Mouse (Mus musculus): ENCODE results near the gene Zc3h12d. TPM values are rescaled to one million over a fixed set of nuclear protein-coding genes. Genes with fewer than 3 reads are reported as not detected.

Zc3h12d gene
- polyA plus RNA-seq, 1 experiment from 2014 or later: not detected

- Histone ChIP-seq H3K4me3 (ENCODE audit: low read depth, low read length) (no peak overlapping the region), H3K36me3 (ENCODE audit: control insufficient read depth, insufficient read depth, low read length) (no peaks in the 10 kb centered on the region), H3K27ac (ENCODE audit: low read depth, low read length) (no peak overlapping the region), H3K4me2 (ENCODE audit: low read length) (no peak overlapping the region), H3K9ac (ENCODE audit: low read length) (no peak overlapping the region), H3K27me3 (replicated peaks; ENCODE audit: control insufficient read depth, insufficient read depth, low read length) (no peaks in the 10 kb centered on the region), H3K4me1 (ENCODE audit: control insufficient read depth, insufficient read depth, low read length) (no peaks in the 10 kb centered on the region), H3K9me3 (replicated peaks; ENCODE audit: control insufficient read depth, low read length) (no peaks in the 10 kb centered on the region)
- 74% methylated on average over 2 of the region's 2 CpGs for WGBS
- no peak for DNase-seq (ENCODE audit: low spot score)
- no peak for ATAC-seq
Measured at GRCm38 (mm10) chr10:7836902-7837301, 4.6 kb downstream of the Zc3h12d start.

- H3K4me1 ChIP-seq (ENCODE audit: control insufficient read depth, insufficient read depth, low read length): no peaks in the 10 kb centered on the region
- H3K4me2 ChIP-seq (ENCODE audit: low read length): no peak overlapping the region
- H3K9ac ChIP-seq (ENCODE audit: low read length): no peak overlapping the region
- no peak overlapping the region for H3K4me3 ChIP-seq (ENCODE audit: low read depth, low read length)
- no peaks in the 10 kb centered on the region for H3K36me3 ChIP-seq (ENCODE audit: control insufficient read depth, insufficient read depth, low read length)
- WGBS: 88% methylated on average over 8 of the region's 8 CpGs
- DNase-seq (ENCODE audit: low spot score) (no peak), ATAC-seq (no peak)
- no peaks in the 10 kb centered on the region for H3K27me3 ChIP-seq (replicated peaks; ENCODE audit: control insufficient read depth, insufficient read depth, low read length)
- no peaks in the 10 kb centered on the region for H3K9me3 ChIP-seq (replicated peaks; ENCODE audit: control insufficient read depth, low read length)
- H3K27ac ChIP-seq (ENCODE audit: low read depth, low read length): no peak overlapping the region
Measured at GRCm38 (mm10) chr10:7837446-7837845, 5.2 kb downstream of the Zc3h12d start.

DNA sequence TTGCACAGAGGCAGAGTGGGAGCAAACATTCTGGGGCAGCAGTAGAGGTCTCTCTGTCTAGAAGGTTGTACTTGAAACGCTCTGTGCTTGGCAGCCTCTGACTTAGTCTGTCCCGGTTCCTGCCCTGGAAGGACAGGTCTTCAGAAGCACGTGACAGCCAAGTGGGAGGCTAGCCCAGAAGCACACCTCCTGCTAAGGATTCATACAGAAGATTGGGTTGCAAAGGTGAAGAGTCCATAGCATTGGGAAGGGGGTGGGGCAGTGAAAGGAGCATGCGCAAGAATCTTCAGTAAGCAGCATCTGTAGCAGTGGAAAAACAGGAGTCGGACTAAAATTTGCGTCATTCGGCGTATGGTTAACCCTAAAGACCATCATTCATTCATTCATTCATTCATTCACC, 5.8 kb downstream of the Zc3h12d start:
- H3K4me3 ChIP-seq (ENCODE audit: low read depth, low read length): no peak overlapping the region
- 95% methylated on average over 8 of the region's 8 CpGs for WGBS

GRCm38 (mm10) chr10:7838874-7839421, 6.7 kb downstream of the Zc3h12d start:
- ATAC-seq (no peak), DNase-seq (ENCODE audit: low spot score) (no peak)
- no peak overlapping the region for H3K9ac ChIP-seq (ENCODE audit: low read length)
- 85% methylated on average over 5 of the region's 5 CpGs for WGBS
- H3K27ac ChIP-seq (ENCODE audit: low read depth, low read length): no peak overlapping the region
- no peaks in the 10 kb centered on the region for H3K9me3 ChIP-seq (replicated peaks; ENCODE audit: control insufficient read depth, low read length)
- H3K4me3 ChIP-seq (ENCODE audit: low read depth, low read length): no peak overlapping the region
- no peaks in the 10 kb centered on the region for H3K27me3 ChIP-seq (replicated peaks; ENCODE audit: control insufficient read depth, insufficient read depth, low read length)
- no peaks in the 10 kb centered on the region for H3K4me1 ChIP-seq (ENCODE audit: control insufficient read depth, insufficient read depth, low read length)
- no peak overlapping the region for H3K4me2 ChIP-seq (ENCODE audit: low read length)
- no peaks in the 10 kb centered on the region for H3K36me3 ChIP-seq (ENCODE audit: control insufficient read depth, insufficient read depth, low read length)

More for the DNA sequence above, 5.8 kb downstream of the Zc3h12d start:
- no peak overlapping the region for H3K4me2 ChIP-seq (ENCODE audit: low read length)
- ATAC-seq: no peak
- no peak for DNase-seq (ENCODE audit: low spot score)
- no peak overlapping the region for H3K27ac ChIP-seq (ENCODE audit: low read depth, low read length)
- H3K9ac ChIP-seq (ENCODE audit: low read length): no peak overlapping the region
- H3K27me3 ChIP-seq (replicated peaks; ENCODE audit: control insufficient read depth, insufficient read depth, low read length): no peaks in the 10 kb centered on the region
- no peaks in the 10 kb centered on the region for H3K36me3 ChIP-seq (ENCODE audit: control insufficient read depth, insufficient read depth, low read length)
- no peaks in the 10 kb centered on the region for H3K4me1 ChIP-seq (ENCODE audit: control insufficient read depth, insufficient read depth, low read length)
- H3K9me3 ChIP-seq (replicated peaks; ENCODE audit: control insufficient read depth, low read length): no peaks in the 10 kb centered on the region

GRCm38 (mm10) chr10:7839551-7840352, 7.5 kb downstream of the Zc3h12d start:
- Histone ChIP-seq H3K4me2 (ENCODE audit: low read length) (no peak overlapping the region), H3K36me3 (ENCODE audit: control insufficient read depth, insufficient read depth, low read length) (no peaks in the 10 kb centered on the region), H3K9me3 (replicated peaks; ENCODE audit: control insufficient read depth, low read length) (no peaks in the 10 kb centered on the region), H3K4me1 (ENCODE audit: control insufficient read depth, insufficient read depth, low read length) (no peaks in the 10 kb centered on the region), H3K27me3 (replicated peaks; ENCODE audit: control insufficient read depth, insufficient read depth, low read length) (no peaks in the 10 kb centered on the region), H3K27ac (ENCODE audit: low read depth, low read length) (no peak overlapping the region), H3K4me3 (ENCODE audit: low read depth, low read length) (no peak overlapping the region), H3K9ac (ENCODE audit: low read length) (no peak overlapping the region)
- 82% methylated on average over 22 of the region's 22 CpGs for WGBS
- DNase-seq (ENCODE audit: low spot score) (no peak), ATAC-seq (peak; percentile 4; the same call in 1 of the 2 replicates)

DNA sequence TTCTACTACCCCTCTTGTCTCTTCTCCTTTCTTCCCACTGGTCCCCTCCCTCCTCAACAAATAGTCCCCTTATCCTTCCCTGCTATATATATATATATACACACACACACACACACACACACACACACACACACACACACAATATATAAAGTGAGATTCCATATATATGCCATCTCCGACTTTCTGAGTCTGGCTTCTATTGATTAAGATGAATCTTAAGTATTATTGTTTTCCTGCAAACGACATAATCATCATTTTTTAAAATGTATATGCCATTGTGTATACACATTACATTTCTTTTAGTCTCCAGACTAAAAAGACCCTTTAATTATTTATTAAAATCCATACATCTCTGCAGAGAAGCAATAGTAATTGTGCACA, 8.1 kb downstream of the Zc3h12d start:
- Histone ChIP-seq H3K36me3 (ENCODE audit: control insufficient read depth, insufficient read depth, low read length) (no peaks in the 10 kb centered on the region), H3K4me3 (ENCODE audit: low read depth, low read length) (no peak overlapping the region), H3K9me3 (replicated peaks; ENCODE audit: control insufficient read depth, low read length) (no peaks in the 10 kb centered on the region), H3K9ac (ENCODE audit: low read length) (no peak overlapping the region), H3K4me1 (ENCODE audit: control insufficient read depth, insufficient read depth, low read length) (no peaks in the 10 kb centered on the region), H3K27me3 (replicated peaks; ENCODE audit: control insufficient read depth, insufficient read depth, low read length) (no peaks in the 10 kb centered on the region), H3K27ac (ENCODE audit: low read depth, low read length) (no peak overlapping the region), H3K4me2 (ENCODE audit: low read length) (no peak overlapping the region)
- no peak for ATAC-seq
- no peak for DNase-seq (ENCODE audit: low spot score)
- WGBS: 82% methylated on average over 2 of the region's 2 CpGs

- H3K36me3 ChIP-seq (ENCODE audit: control insufficient read depth, insufficient read depth, low read length): no peaks in the 10 kb centered on the region
- no peak overlapping the region for H3K4me3 ChIP-seq (ENCODE audit: low read depth, low read length)
- no peak overlapping the region for H3K27ac ChIP-seq (ENCODE audit: low read depth, low read length)
- ATAC-seq: no peak
- H3K27me3 ChIP-seq (replicated peaks; ENCODE audit: control insufficient read depth, insufficient read depth, low read length): no peaks in the 10 kb centered on the region
- no peaks in the 10 kb centered on the region for H3K9me3 ChIP-seq (replicated peaks; ENCODE audit: control insufficient read depth, low read length)
- no peak overlapping the region for H3K4me2 ChIP-seq (ENCODE audit: low read length)
- DNase-seq (ENCODE audit: low spot score): no peak
- H3K9ac ChIP-seq (ENCODE audit: low read length): no peak overlapping the region
- H3K4me1 ChIP-seq (ENCODE audit: control insufficient read depth, insufficient read depth, low read length): no peaks in the 10 kb centered on the region
- 46% methylated on average over 3 of the region's 3 CpGs for WGBS
Measured at GRCm38 (mm10) chr10:7840785-7841184, 8.5 kb downstream of the Zc3h12d start.

DNA sequence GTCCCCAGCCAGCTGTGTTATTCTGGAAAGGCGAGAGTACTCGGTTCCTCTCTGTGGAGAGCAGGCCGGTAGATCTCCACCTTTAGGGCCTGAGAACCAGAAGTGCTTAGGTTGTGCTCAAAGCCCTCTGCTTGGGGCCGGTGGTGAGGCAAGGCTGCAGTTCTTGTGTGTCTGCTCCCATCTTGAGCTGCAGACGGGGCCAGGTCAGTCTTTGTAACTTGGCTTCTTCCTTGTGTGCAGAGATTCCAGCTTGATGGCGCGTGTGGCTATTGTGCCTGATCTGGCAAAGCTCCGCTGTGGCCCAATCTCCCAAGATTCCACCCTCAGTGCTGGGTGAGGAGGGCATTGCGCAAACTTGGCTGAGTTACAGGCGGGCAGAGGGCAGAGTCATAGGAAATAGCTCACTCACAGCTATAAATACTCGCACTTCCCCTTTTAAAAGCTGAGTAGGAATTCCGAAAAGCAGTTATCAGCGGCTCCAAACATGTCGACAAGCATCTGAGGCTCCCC, 9.4 kb downstream of the Zc3h12d start:
- WGBS: 81% methylated on average over 14 of the region's 14 CpGs
- no peak for DNase-seq (ENCODE audit: low spot score)

GRCm38 (mm10) chr10:7843181-7843580, 10.9 kb downstream of the Zc3h12d start:
- DNase-seq (ENCODE audit: low spot score) (no peak), ATAC-seq (no peak)
- 93% methylated on average over 4 of the region's 4 CpGs for WGBS

More for the DNA sequence above, 9.4 kb downstream of the Zc3h12d start:
- Histone ChIP-seq H3K27me3 (replicated peaks; ENCODE audit: control insufficient read depth, insufficient read depth, low read length) (no peaks in the 10 kb centered on the region), H3K27ac (ENCODE audit: low read depth, low read length) (no peak overlapping the region), H3K4me1 (ENCODE audit: control insufficient read depth, insufficient read depth, low read length) (no peaks in the 10 kb centered on the region), H3K9me3 (replicated peaks; ENCODE audit: control insufficient read depth, low read length) (no peaks in the 10 kb centered on the region), H3K36me3 (ENCODE audit: control insufficient read depth, insufficient read depth, low read length) (no peaks in the 10 kb centered on the region), H3K9ac (ENCODE audit: low read length) (no peak overlapping the region), H3K4me3 (ENCODE audit: low read depth, low read length) (no peak overlapping the region), H3K4me2 (ENCODE audit: low read length) (no peak overlapping the region)
- no peak for ATAC-seq

More at GRCm38 (mm10) chr10:7843181-7843580, 10.9 kb downstream of the Zc3h12d start:
- H3K36me3 ChIP-seq (ENCODE audit: control insufficient read depth, insufficient read depth, low read length): no peaks in the 10 kb centered on the region
- no peak overlapping the region for H3K4me2 ChIP-seq (ENCODE audit: low read length)
- H3K4me1 ChIP-seq (ENCODE audit: control insufficient read depth, insufficient read depth, low read length): no peaks in the 10 kb centered on the region
- no peak overlapping the region for H3K4me3 ChIP-seq (ENCODE audit: low read depth, low read length)
- no peak overlapping the region for H3K9ac ChIP-seq (ENCODE audit: low read length)
- no peaks in the 10 kb centered on the region for H3K9me3 ChIP-seq (replicated peaks; ENCODE audit: control insufficient read depth, low read length)
- H3K27me3 ChIP-seq (replicated peaks; ENCODE audit: control insufficient read depth, insufficient read depth, low read length): no peaks in the 10 kb centered on the region
- H3K27ac ChIP-seq (ENCODE audit: low read depth, low read length): no peak overlapping the region
